Mouse (Mus musculus): Measurements from ENCODE around the gene 4930452B06Rik.
A peak's percentile ranks its signal among the peaks of the same experiment; 100 is the strongest.

4930452B06Rik gene

GRCm38 (mm10) chr14:8525232-8525631 lies 140.8 kb downstream of the 4930452B06Rik start:
- no peak for DNase-seq (ENCODE audit: low spot score)

GRCm38 (mm10) chr14:8517681-8518080 lies 148.4 kb downstream of the 4930452B06Rik start:
- DNase-seq (ENCODE audit: low spot score), result no peak

- no peak for DNase-seq (ENCODE audit: low spot score)
These were observed 152.0 kb downstream of the 4930452B06Rik start for GRCm38 (mm10) chr14:8514071-8514470.

GRCm38 (mm10) chr14:8511276-8511675 lies 154.8 kb downstream of the 4930452B06Rik start:
- DNase-seq (ENCODE audit: low spot score), result no peak

- DNase-seq (ENCODE audit: low spot score), result no peak
These were observed 155.6 kb downstream of the 4930452B06Rik start for GRCm38 (mm10) chr14:8510288-8510959.

- DNase-seq (ENCODE audit: low spot score), result no peak
These were observed 157.4 kb downstream of the 4930452B06Rik start for GRCm38 (mm10) chr14:8508669-8509068.

GRCm38 (mm10) chr14:8504206-8504605 lies 161.8 kb downstream of the 4930452B06Rik start:
- DNase-seq (ENCODE audit: low spot score), result no peak

- DNase-seq (ENCODE audit: low spot score), result no peak
These were observed 162.7 kb downstream of the 4930452B06Rik start for GRCm38 (mm10) chr14:8503345-8503744.

- no peak for DNase-seq (ENCODE audit: low spot score)
These were observed 163.5 kb downstream of the 4930452B06Rik start for GRCm38 (mm10) chr14:8502496-8502895.

- no peak for DNase-seq (ENCODE audit: low spot score)
These were observed 170.3 kb downstream of the 4930452B06Rik start for GRCm38 (mm10) chr14:8495691-8496090.

GRCm38 (mm10) chr14:8494952-8495351 lies 171.1 kb downstream of the 4930452B06Rik start:
- DNase-seq (ENCODE audit: low spot score), result no peak

- no peak for DNase-seq (ENCODE audit: low spot score)
These were observed 171.8 kb downstream of the 4930452B06Rik start for GRCm38 (mm10) chr14:8494260-8494659.

GRCm38 (mm10) chr14:8478098-8478497 lies 187.9 kb downstream of the 4930452B06Rik start:
- no peak for DNase-seq (ENCODE audit: low spot score)

GRCm38 (mm10) chr14:8477348-8477747 lies 188.7 kb downstream of the 4930452B06Rik start:
- DNase-seq (ENCODE audit: low spot score), result no peak

GRCm38 (mm10) chr14:8476606-8477005 lies 189.4 kb downstream of the 4930452B06Rik start:
- no peak for DNase-seq (ENCODE audit: low spot score)

- no peak for DNase-seq (ENCODE audit: low spot score)
These were observed 190.2 kb downstream of the 4930452B06Rik start for GRCm38 (mm10) chr14:8475851-8476250.

GRCm38 (mm10) chr14:8472884-8473283 lies 193.2 kb downstream of the 4930452B06Rik start:
- no peak for DNase-seq (ENCODE audit: low spot score)

- no peak for DNase-seq (ENCODE audit: low spot score)
These were observed 201.5 kb downstream of the 4930452B06Rik start for GRCm38 (mm10) chr14:8464401-8465154.

GRCm38 (mm10) chr14:8462973-8463372 lies 203.1 kb downstream of the 4930452B06Rik start:
- no peak for DNase-seq (ENCODE audit: low spot score)

GRCm38 (mm10) chr14:8462321-8462909 lies 203.6 kb downstream of the 4930452B06Rik start:
- DNase-seq (ENCODE audit: low spot score), result no peak

GRCm38 (mm10) chr14:8460226-8461129 lies 205.6 kb downstream of the 4930452B06Rik start:
- DNase-seq (ENCODE audit: low spot score), result peak; percentile 37

GRCm38 (mm10) chr14:8459759-8460158 lies 206.3 kb downstream of the 4930452B06Rik start:
- no peak for DNase-seq (ENCODE audit: low spot score)

Measured in yolk sac, embryonic 10.5 days (tissue).